Mouse (Mus musculus): Measurements from ENCODE around the gene Cyp2a4.
"Not testable (repeated sequence)": the region's sequence is repeated elsewhere in the genome, so short reads cannot be mapped to it uniquely, and the experiment has no call there.

Cyp2a4 gene

DNA sequence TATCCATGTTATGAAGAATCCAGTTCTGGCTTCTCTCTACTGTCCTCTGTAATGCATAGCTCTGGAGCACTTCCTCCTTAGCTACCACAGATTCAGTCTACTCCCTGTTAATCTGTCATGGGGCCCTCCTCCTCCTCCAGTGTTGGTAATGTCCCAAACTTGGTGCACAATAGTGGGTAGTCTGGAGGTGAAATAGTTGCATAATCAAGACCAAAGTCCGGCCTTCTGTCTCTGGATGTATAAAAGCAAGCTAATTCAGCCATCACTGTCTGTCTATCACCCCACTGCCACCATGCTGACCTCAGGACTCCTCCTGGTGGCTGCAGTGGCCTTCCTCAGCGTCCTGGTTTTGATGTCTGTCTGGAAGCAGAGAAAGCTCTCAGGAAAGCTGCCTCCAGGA is at the start of gene Cyp2a4:
Gene Cyp2a4, plus strand, starts transcription at position 244 of the 400 bp plus-strand sequence.
- DNase-seq (ENCODE audit: low read depth): not testable (repeated sequence)

DNA sequence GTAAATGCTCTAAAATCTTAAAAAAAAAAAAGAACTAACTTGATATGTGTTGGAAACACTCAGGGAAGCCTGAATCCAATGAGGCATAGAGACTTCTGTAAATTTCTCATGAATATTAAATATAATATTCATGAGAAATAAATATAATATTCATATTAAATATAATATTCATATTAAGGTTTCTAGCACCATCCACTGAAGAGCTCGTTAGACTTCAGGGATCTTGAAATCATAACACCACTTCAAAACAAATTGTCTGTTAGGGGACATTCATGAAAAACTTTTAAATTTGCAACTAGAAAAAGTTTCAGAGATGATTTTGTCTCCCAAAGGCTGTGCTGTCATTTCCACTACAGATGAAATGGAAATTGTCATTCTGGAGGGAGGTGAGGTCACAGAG is 46.9 kb upstream of the Cyp2a4 start, which contains the start of gene Vmn1r184:
Gene Vmn1r184, plus strand, starts transcription at position 301 of the 400 bp plus-strand sequence.
- DNase-seq (ENCODE audit: low read depth): not testable (repeated sequence)

DNA sequence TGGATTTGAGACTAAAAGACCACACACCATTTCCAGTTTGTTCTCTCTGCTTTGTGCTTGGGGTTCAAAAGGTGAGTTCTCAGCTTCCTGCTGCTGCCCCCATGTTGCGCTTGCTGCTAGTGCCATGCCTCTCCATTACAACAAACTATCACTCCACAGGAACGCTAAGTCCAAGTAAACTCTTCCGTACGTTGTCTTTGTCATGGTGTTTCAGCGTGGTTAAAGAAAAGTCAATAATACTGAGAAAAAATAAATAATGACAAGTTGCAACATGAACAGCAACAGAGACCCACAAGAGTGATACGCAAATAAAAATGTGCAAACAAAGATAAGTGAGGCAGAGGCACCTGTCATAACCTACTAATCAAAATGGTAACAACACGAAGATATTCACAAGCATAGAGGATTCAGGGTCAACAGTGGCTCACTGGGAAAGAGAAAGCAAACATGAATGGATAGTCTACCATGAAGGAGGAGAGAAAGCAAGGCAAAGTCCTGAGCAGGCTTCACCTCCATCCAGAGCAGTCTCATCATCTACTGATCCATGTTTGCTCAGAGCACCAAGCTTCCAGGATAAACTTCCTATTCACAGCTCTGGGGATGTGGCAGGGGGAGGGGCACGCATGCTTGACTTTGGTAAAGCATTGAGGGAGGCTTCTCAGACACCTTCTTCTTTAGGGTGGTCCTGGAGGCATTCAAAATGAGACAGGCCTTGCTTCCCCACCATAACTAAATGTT is 3.4 kb upstream of the Cyp2a4 start:
- not testable (repeated sequence) for DNase-seq (ENCODE audit: low read depth)

DNA sequence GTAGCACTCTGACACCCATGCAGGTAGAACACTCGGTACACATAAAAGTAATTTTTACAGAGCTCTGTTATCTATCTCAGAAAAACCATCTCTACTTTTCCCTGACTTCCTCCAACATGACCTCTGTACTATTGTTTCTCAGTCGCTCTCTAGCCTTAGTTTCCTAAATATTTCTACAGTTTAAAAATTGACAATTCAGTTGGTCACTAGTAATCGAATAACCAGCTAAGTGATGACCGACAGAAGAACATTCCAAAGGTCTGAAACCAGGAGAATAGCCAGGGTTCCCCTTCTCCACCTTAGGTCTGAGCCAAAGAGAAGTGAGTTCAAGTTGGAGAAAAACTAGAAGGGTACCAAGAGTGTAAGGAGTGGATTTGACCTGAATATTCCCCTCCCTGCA is 4.8 kb downstream of the Cyp2a4 start:
- DNase-seq (ENCODE audit: low read depth): not testable (repeated sequence)

DNA sequence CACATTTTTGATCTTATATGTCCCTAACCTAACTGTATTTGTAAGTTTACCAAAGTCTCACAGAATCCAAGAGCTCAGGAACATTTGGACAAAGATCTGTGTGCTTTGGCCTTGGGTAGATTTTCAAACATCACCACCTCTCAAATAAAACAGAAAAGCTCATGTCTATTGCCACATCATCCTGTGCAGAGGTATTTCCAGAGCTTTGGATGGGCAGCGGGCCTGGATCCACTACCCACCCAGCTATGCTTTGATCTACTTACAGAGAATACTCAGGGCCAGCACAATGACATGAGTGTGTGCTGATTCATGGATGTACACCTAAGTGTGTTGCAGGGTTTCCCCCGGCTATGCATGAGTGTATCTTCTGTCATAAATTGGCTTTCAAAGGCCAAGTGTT is 8.2 kb downstream of the Cyp2a4 start:
- not testable (repeated sequence) for DNase-seq (ENCODE audit: low read depth)

DNA sequence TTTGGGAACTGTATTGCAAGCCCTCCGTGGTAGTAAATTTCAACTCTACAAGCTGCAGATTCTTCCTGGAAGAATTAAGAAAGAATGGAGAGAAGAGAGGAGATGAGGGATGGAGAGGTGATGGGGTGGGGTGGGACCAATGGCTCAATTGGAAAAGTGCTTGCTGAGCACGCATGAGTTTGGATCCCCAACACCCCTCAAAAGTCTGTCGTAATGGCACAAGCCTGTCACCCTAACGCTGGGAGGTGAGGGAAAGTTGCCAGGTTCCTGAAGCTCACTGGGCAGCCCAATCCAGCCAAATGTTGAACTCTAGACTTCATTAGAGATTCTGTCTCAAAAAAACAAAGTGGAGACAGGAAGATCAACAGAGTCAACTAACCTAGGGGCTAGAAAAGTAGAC is 8.8 kb downstream of the Cyp2a4 start:
- not testable (repeated sequence) for DNase-seq (ENCODE audit: low read depth)

DNA sequence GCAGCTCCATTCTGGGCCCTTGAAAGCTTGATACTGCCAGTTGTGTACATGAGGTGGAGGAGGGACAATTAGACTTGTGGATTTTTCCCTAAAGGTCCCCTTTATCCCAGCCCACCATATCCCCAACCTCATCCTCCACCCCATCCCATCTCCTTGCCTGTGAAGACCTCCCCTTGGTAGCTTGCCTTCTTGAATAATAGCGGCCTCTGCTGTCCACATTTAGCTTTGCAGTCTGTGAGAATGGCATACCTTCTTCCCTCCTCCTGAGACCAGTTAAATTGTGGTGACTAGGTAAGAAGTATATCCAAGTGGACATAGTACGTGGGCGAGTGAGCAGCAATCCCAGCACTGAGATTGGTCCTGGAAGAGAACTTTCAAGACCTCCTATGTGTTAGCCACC is 13.4 kb downstream of the Cyp2a4 start:
- not testable (repeated sequence) for DNase-seq (ENCODE audit: low read depth)

DNA sequence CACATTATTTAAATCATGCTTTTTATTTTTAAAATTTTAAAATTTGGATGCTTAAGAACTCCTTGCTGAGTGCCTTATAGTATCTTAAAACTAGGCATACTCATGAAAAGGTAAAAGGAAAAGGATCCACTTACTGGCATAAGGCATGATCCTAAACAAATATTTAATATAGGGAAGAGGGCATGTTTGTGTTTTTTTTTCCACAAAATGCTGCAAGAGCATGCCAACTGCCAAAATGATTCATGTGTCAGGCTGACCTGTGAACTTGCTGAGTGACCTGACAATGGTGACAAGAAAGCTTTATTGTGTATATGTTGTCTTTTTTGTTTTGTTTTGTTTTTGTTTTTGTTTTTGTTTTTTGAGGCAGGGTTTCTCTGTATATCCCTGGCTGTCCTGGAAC is 43.2 kb downstream of the Cyp2a4 start:
- not testable (repeated sequence) for DNase-seq (ENCODE audit: low read depth)

DNA sequence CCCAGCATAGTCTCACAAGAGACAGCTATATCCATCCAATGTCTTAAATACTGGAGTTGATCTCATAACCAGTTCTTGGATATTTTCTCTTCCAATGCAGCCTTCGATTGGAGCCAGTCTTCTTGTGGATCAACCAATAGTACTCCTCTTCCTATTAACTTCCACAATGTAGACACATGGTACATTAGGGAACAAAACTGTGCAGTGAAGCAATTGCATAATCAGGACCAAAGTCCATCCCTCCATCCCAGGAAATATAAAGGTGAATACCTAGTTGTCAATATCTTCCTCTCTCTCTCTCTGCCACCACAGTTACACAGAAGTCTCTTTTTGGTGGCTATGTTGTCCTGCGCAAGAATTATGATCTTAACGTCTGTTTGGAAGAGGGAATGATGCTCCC is 45.3 kb downstream of the Cyp2a4 start:
- not testable (repeated sequence) for DNase-seq (ENCODE audit: low read depth)

DNA sequence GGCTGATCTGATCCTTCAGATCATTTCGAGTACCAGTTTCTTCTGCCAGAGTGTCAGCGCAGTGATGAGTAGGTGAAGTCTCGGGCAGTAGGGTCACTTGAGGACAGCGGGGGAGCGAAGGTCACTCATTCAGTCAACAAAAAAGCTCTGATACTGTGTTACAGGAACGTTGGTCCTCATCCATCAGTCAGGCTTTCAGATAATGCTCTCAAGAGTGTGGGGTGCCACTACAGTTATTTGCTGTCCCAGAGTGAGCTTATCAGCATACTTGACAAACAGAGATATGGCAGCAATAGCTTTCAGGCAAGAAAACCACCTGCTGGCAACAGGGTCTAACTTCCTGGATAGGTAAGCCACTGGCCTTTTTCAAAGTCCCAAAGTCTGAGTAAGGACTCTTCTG is 49.8 kb downstream of the Cyp2a4 start:
- not testable (repeated sequence) for DNase-seq (ENCODE audit: low read depth)
